Mouse (Mus musculus) lung, postnatal 25 days (tissue): ENCODE data around the gene Skint10.

Source experiments
- DNase-seq: peaks from one replicate; pipeline ENCODE4 v3.0.0; 2022; ENCODE audit warnings: low spot score

Gene Skint10

DNA sequence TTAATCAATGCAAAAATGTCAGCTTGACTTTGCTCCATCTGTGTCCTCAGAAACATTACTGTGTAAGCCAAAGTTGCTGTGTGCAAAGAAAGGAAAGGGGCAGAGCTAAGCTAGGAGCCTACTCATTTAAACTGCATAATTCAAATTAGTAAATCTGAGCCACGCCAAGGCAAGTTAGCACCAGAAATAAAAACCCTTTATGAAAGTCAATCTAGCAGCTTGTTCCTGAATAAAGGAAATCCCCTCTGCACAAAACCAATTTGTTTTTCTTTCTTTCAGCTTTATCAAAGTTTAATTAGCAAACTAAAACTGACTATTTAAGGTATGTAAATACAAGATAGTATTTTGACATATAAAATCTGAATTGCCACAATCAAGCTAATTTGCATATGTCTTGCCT, at the start of gene Skint10:
Skint10 (minus strand) TSS at position 101 of the 400 bp plus-strand sequence.
- DNase-seq, result no peak

DNA sequence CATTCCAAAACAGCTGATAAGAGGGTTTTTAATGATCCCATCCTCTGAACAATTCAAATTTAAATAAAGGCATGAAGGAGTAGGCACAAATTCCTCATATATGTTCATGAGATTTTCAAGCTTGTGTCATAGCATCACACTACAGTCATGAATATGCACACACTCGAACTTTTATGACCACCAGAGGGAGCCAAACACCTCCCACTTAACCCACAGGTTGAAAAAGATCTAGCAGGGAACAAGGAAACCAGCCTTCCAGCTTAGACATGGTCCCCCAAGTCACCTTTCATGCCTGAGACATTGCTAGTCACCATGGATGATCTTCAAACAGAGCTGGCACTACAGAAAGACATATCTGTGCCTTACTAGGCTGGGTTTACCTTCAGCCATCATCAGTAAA, 16.0 kb upstream of the Skint10 start:
- DNase-seq, result no peak
